Mouse (Mus musculus): ENCODE results near the gene Dand5.

DNA sequence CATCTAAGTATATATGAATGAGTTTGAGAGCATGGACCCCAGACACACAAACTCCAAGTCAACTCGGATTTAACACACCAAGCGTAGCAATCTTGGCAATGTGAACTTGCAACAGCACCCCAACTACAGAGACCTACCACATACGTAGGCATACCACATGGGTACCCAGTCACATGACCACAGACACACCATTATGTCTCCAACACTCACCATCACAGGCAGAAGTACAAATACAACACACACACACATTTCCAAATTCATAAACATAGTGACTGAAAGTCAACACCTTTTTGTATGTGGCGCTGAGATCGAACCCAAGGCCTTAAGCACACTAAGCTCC, 12.7 kb downstream of the Dand5 start:
- TF ChIP-seq POLR2A (IDR thresholded peaks at IDR 0.05; ENCODE audit: low read depth, low read length) (no peak), CTCF (IDR thresholded peaks at IDR 0.05; ENCODE audit: extremely low read depth, insufficient read depth, insufficient read length, insufficient replicate concordance) (no peak)

Measured in spleen, adult 2 months (tissue).